Mouse (Mus musculus): Measurements from ENCODE around the gene Tctex1d4.

Tctex1d4 gene

GRCm38 (mm10) chr4:117126675-117127290, at the start of gene Tctex1d4:
Gene Tctex1d4, plus strand, starts transcription at chr4:117126794.
- DNase-seq (ENCODE audit: low spot score in 2 of 2) = no peak

- DNase-seq (ENCODE audit: low spot score in 2 of 2) = no peak
Observed at GRCm38 (mm10) chr4:117087948-117088640, 38.5 kb upstream of the Tctex1d4 start.

GRCm38 (mm10) chr4:117090586-117090985, 36.0 kb upstream of the Tctex1d4 start:
- DNase-seq (ENCODE audit: low spot score in 2 of 2) = no peak

- no peak for DNase-seq (ENCODE audit: low spot score in 2 of 2)
Observed at GRCm38 (mm10) chr4:117094626-117095361, 31.8 kb upstream of the Tctex1d4 start.

- peak; percentile 10 to 21 for DNase-seq (ENCODE audit: low spot score in 2 of 2)
Observed at GRCm38 (mm10) chr4:117095551-117096452, 30.8 kb upstream of the Tctex1d4 start, which contains the start of gene Ptch2. Gene Ptch2, plus strand, starts transcription at chr4:117096075.

- no peak for DNase-seq (ENCODE audit: low spot score in 2 of 2)
Observed at GRCm38 (mm10) chr4:117096666-117097065, 29.9 kb upstream of the Tctex1d4 start.

- DNase-seq (ENCODE audit: low spot score in 2 of 2) = no peak
Observed at GRCm38 (mm10) chr4:117097969-117098763, 28.4 kb upstream of the Tctex1d4 start.

GRCm38 (mm10) chr4:117098764-117099036, 27.9 kb upstream of the Tctex1d4 start:
- DNase-seq (ENCODE audit: low spot score in 2 of 2) = no peak

- DNase-seq (ENCODE audit: low spot score in 2 of 2) = no peak
Observed at GRCm38 (mm10) chr4:117100036-117100435, 26.6 kb upstream of the Tctex1d4 start.

GRCm38 (mm10) chr4:117101218-117101617, 25.4 kb upstream of the Tctex1d4 start:
- DNase-seq (ENCODE audit: low spot score in 2 of 2) = no peak

GRCm38 (mm10) chr4:117104672-117105071, 21.9 kb upstream of the Tctex1d4 start:
- no peak for DNase-seq (ENCODE audit: low spot score in 2 of 2)

- DNase-seq (ENCODE audit: low spot score in 2 of 2) = no peak
Observed at GRCm38 (mm10) chr4:117105127-117105526, 21.5 kb upstream of the Tctex1d4 start.

GRCm38 (mm10) chr4:117107813-117108523, 18.6 kb upstream of the Tctex1d4 start:
- DNase-seq (ENCODE audit: low spot score in 2 of 2) = no peak

GRCm38 (mm10) chr4:117108524-117108849, 18.1 kb upstream of the Tctex1d4 start:
- no peak for DNase-seq (ENCODE audit: low spot score in 2 of 2)

- DNase-seq (ENCODE audit: low spot score in 2 of 2) = no peak
Observed at GRCm38 (mm10) chr4:117109330-117109729, 17.3 kb upstream of the Tctex1d4 start.

GRCm38 (mm10) chr4:117110249-117110648, 16.3 kb upstream of the Tctex1d4 start:
- DNase-seq (ENCODE audit: low spot score in 2 of 2) = no peak

- DNase-seq (ENCODE audit: low spot score in 2 of 2) = no peak
Observed at GRCm38 (mm10) chr4:117110985-117111384, 15.6 kb upstream of the Tctex1d4 start.

- DNase-seq (ENCODE audit: low spot score in 2 of 2) = no peak
Observed at GRCm38 (mm10) chr4:117113237-117113636, 13.4 kb upstream of the Tctex1d4 start.

GRCm38 (mm10) chr4:117115592-117115991, 11.0 kb upstream of the Tctex1d4 start:
- DNase-seq (ENCODE audit: low spot score in 2 of 2) = no peak

- DNase-seq (ENCODE audit: low spot score in 2 of 2) = no peak
Observed at GRCm38 (mm10) chr4:117117931-117118330, 8.7 kb upstream of the Tctex1d4 start.

- DNase-seq (ENCODE audit: low spot score in 2 of 2) = no peak
Observed at GRCm38 (mm10) chr4:117119636-117120035, 7.0 kb upstream of the Tctex1d4 start.

Data from right cerebral cortex, adult 2 months (tissue).